Mouse (Mus musculus): Measurements from ENCODE around the gene Icam1. TPM values are rescaled to one million over a fixed set of nuclear protein-coding genes. Genes with fewer than 3 reads are reported as not detected.
A peak's percentile ranks its signal among the peaks of the same experiment; 100 is the strongest.

Icam1 gene
- polyA plus RNA-seq, 1 experiment from 2014 or later: 15.4 TPM

- H3K27me3 ChIP-seq: peaks cover 35% of the 10 kb centered on the region
- WGBS: 43% methylated on average over 1 of the region's 1 CpGs
- peaks cover 14% of the 10 kb centered on the region for H3K4me1 ChIP-seq
- H3K9ac ChIP-seq: no peak overlapping the region
- no peak overlapping the region for H3K27ac ChIP-seq
- peaks cover 24% of the 10 kb centered on the region for H3K36me3 ChIP-seq
- no peak for ATAC-seq (ENCODE audit: insufficient number of reproducible peaks, insufficient read depth, low FRiP score, low TSS enrichment, low read depth)
- no peak overlapping the region for H3K4me3 ChIP-seq
- no peaks in the 10 kb centered on the region for H3K9me3 ChIP-seq
- no peak overlapping the region for H3K4me2 ChIP-seq
Observed at GRCm38 (mm10) chr9:21012368-21012767, 3.4 kb upstream of the Icam1 start.

GRCm38 (mm10) chr9:21014691-21015570 is 854 bp upstream of the Icam1 start:
- ATAC-seq (ENCODE audit: insufficient number of reproducible peaks, insufficient read depth, low FRiP score, low TSS enrichment, low read depth): no peak
- Histone ChIP-seq H3K27ac (peak overlapping the region; percentile 57; the same call in 1 of the 2 replicates), H3K9ac (peak overlapping the region; percentile 62), H3K4me1 (peaks cover 14% of the 10 kb centered on the region), H3K9me3 (no peaks in the 10 kb centered on the region), H3K4me2 (peak overlapping the region; percentile 67), H3K4me3 (peak overlapping the region; percentile 42), H3K36me3 (no peaks in the 10 kb centered on the region), H3K27me3 (peaks cover 50% of the 10 kb centered on the region)
- WGBS: 3% methylated on average over 29 of the region's 29 CpGs

- peaks cover 50% of the 10 kb centered on the region for H3K27me3 ChIP-seq
- no peaks in the 10 kb centered on the region for H3K36me3 ChIP-seq
- peaks cover 14% of the 10 kb centered on the region for H3K4me1 ChIP-seq
- peak overlapping the region; percentile 67 for H3K4me2 ChIP-seq
- no peaks in the 10 kb centered on the region for H3K9me3 ChIP-seq
- H3K4me3 ChIP-seq: peak overlapping the region; percentile 42
- H3K9ac ChIP-seq: peak overlapping the region; percentile 46; the same call in 1 of the 2 replicates
- no peak overlapping the region for H3K27ac ChIP-seq
- ATAC-seq (ENCODE audit: insufficient number of reproducible peaks, insufficient read depth, low FRiP score, low TSS enrichment, low read depth): 0 out of 2 replicates have a peak, but pooled peaks have one; percentile 15
- 5% methylated on average over 17 of the region's 17 CpGs for WGBS
Observed at GRCm38 (mm10) chr9:21016331-21017176, 769 bp downstream of the Icam1 start.

GRCm38 (mm10) chr9:21017177-21017575 is 1.4 kb downstream of the Icam1 start:
- Histone ChIP-seq H3K36me3 (no peaks in the 10 kb centered on the region), H3K4me1 (peaks cover 17% of the 10 kb centered on the region), H3K9me3 (no peaks in the 10 kb centered on the region), H3K27ac (no peak overlapping the region), H3K4me2 (peak overlapping the region; percentile 67), H3K9ac (no peak overlapping the region), H3K27me3 (peaks cover 50% of the 10 kb centered on the region), H3K4me3 (0 out of 2 replicates have a peak overlapping the region, but pooled peaks have one; percentile 2)
- WGBS: 35% methylated on average over 4 of the region's 4 CpGs
- no peak for ATAC-seq (ENCODE audit: insufficient number of reproducible peaks, insufficient read depth, low FRiP score, low TSS enrichment, low read depth)

- H3K36me3 ChIP-seq: no peaks in the 10 kb centered on the region
- H3K9me3 ChIP-seq: no peaks in the 10 kb centered on the region
- no peak overlapping the region for H3K4me2 ChIP-seq
- H3K9ac ChIP-seq: no peak overlapping the region
- H3K4me3 ChIP-seq: no peak overlapping the region
- H3K27me3 ChIP-seq: peaks cover 50% of the 10 kb centered on the region
- WGBS: 90% methylated on average over 2 of the region's 2 CpGs
- no peak overlapping the region for H3K27ac ChIP-seq
- H3K4me1 ChIP-seq: peaks cover 18% of the 10 kb centered on the region
- no peak for ATAC-seq (ENCODE audit: insufficient number of reproducible peaks, insufficient read depth, low FRiP score, low TSS enrichment, low read depth)
Observed at GRCm38 (mm10) chr9:21018600-21018999, 2.8 kb downstream of the Icam1 start.

GRCm38 (mm10) chr9:21021363-21021762 is 5.6 kb downstream of the Icam1 start:
- no peak overlapping the region for H3K27ac ChIP-seq
- H3K27me3 ChIP-seq: peaks cover 25% of the 10 kb centered on the region
- H3K4me2 ChIP-seq: no peak overlapping the region
- 71% methylated on average over 3 of the region's 3 CpGs for WGBS
- H3K36me3 ChIP-seq: no peaks in the 10 kb centered on the region
- no peaks in the 10 kb centered on the region for H3K9me3 ChIP-seq
- H3K4me3 ChIP-seq: no peak overlapping the region
- H3K4me1 ChIP-seq: 0 out of 2 replicates have a peak, but pooled peaks cover 4% of the 10 kb centered on the region
- no peak overlapping the region for H3K9ac ChIP-seq
- ATAC-seq (ENCODE audit: insufficient number of reproducible peaks, insufficient read depth, low FRiP score, low TSS enrichment, low read depth): no peak

GRCm38 (mm10) chr9:21022288-21022687 is 6.5 kb downstream of the Icam1 start:
- Histone ChIP-seq H3K4me3 (no peak overlapping the region), H3K4me1 (0 out of 2 replicates have a peak, but pooled peaks cover 4% of the 10 kb centered on the region), H3K4me2 (no peak overlapping the region), H3K27me3 (peaks cover 24% of the 10 kb centered on the region), H3K9ac (no peak overlapping the region), H3K27ac (no peak overlapping the region), H3K36me3 (no peaks in the 10 kb centered on the region), H3K9me3 (no peaks in the 10 kb centered on the region)
- WGBS: 54% methylated on average over 6 of the region's 6 CpGs
- no peak for ATAC-seq (ENCODE audit: insufficient number of reproducible peaks, insufficient read depth, low FRiP score, low TSS enrichment, low read depth)

GRCm38 (mm10) chr9:21022726-21023125 is 6.9 kb downstream of the Icam1 start:
- no peak overlapping the region for H3K4me2 ChIP-seq
- no peak overlapping the region for H3K4me3 ChIP-seq
- no peaks in the 10 kb centered on the region for H3K9me3 ChIP-seq
- no peak for ATAC-seq (ENCODE audit: insufficient number of reproducible peaks, insufficient read depth, low FRiP score, low TSS enrichment, low read depth)
- H3K36me3 ChIP-seq: no peaks in the 10 kb centered on the region
- 81% methylated on average over 1 of the region's 1 CpGs for WGBS
- H3K27me3 ChIP-seq: peaks cover 24% of the 10 kb centered on the region
- no peak overlapping the region for H3K27ac ChIP-seq
- H3K9ac ChIP-seq: no peak overlapping the region
- 0 out of 2 replicates have a peak, but pooled peaks cover 4% of the 10 kb centered on the region for H3K4me1 ChIP-seq

- Histone ChIP-seq H3K27me3 (peaks cover 38% of the 10 kb centered on the region), H3K4me1 (peaks cover 19% of the 10 kb centered on the region), H3K36me3 (no peaks in the 10 kb centered on the region), H3K4me2 (no peak overlapping the region), H3K4me3 (no peak overlapping the region), H3K9ac (no peak overlapping the region), H3K9me3 (no peaks in the 10 kb centered on the region), H3K27ac (no peak overlapping the region)
- 67% methylated on average over 19 of the region's 19 CpGs for WGBS
- no peak for ATAC-seq (ENCODE audit: insufficient number of reproducible peaks, insufficient read depth, low FRiP score, low TSS enrichment, low read depth)
Observed at GRCm38 (mm10) chr9:21025258-21025810, 9.5 kb downstream of the Icam1 start.

- Histone ChIP-seq H3K4me2 (no peak overlapping the region), H3K36me3 (no peaks in the 10 kb centered on the region), H3K4me3 (no peak overlapping the region), H3K27me3 (peaks cover 51% of the 10 kb centered on the region), H3K27ac (no peak overlapping the region), H3K9me3 (no peaks in the 10 kb centered on the region), H3K9ac (peak overlapping the region; percentile 27; the same call in 1 of the 2 replicates), H3K4me1 (peaks cover 33% of the 10 kb centered on the region)
- ATAC-seq (ENCODE audit: insufficient number of reproducible peaks, insufficient read depth, low FRiP score, low TSS enrichment, low read depth): no peak
- 86% methylated on average over 12 of the region's 12 CpGs for WGBS
Observed at GRCm38 (mm10) chr9:21026849-21027248, 11.1 kb downstream of the Icam1 start.

GRCm38 (mm10) chr9:21027774-21028290 is 12.0 kb downstream of the Icam1 start:
- 60% methylated on average over 8 of the region's 8 CpGs for WGBS
- Histone ChIP-seq H3K4me1 (peaks cover 39% of the 10 kb centered on the region), H3K4me3 (no peak overlapping the region), H3K4me2 (no peak overlapping the region), H3K9me3 (no peaks in the 10 kb centered on the region), H3K27ac (no peak overlapping the region), H3K36me3 (no peaks in the 10 kb centered on the region), H3K27me3 (peaks cover 61% of the 10 kb centered on the region), H3K9ac (0 out of 2 replicates have a peak overlapping the region, but pooled peaks have one; percentile 6)
- ATAC-seq (ENCODE audit: insufficient number of reproducible peaks, insufficient read depth, low FRiP score, low TSS enrichment, low read depth): no peak
